Mouse (Mus musculus): ENCODE data around the gene Fam229a.
"Not testable (repeated sequence)": the region's sequence is repeated elsewhere in the genome, so short reads cannot be mapped to it uniquely, and the experiment has no call there.

The Fam229a gene

DNA sequence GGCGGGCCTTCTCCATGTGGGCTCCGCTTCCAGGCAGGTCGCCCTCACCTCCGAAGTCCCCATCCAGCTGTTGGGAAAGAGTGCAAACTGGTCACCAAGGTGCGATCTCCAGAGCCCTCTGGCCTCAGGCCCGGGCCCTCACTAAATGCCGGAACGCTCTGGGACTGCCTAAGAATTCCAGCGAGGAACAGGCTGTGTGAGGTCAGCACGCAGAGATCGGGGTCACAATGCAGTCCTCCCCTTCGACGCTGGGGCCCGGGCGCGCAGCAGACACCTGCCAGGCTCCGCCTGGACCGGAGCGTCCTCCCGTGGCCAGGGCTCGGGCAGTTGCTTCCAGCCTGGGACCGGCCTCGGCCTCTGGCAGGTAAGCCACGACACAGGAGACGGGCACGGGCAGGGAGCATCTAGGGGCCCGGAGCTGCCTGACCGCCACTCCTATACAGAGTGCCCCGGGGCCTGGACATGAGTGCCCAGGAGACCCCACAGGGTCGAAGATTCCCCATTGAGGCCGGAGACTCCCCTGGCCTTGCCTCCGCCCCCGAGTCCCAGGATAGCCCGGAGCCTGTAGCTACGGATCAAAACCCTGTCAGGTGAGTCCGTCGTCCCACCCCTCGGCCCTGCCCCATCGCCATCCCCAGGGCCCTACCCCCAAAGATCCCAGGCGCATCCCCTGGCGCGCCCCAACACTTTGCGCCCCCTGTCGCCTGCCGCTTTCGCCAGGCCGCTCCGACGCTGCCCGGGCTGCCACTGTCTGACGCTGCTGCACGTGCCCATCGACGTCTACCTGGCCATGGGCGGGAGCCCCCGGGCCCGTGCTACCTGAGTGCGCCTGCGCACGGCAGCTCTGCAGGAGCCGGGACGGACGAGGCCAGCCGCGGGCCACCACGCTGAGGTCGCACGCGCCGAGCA lies at the start of gene Fam229a, which contains the start of gene Tssk3:
Gene Fam229a, plus strand, starts transcription at position 219 of the 909 bp plus-strand sequence.
Gene Tssk3, minus strand, starts transcription at position 51 of the 909 bp plus-strand sequence.
- no peak for DNase-seq (ENCODE audit: low read depth, low spot score)

DNA sequence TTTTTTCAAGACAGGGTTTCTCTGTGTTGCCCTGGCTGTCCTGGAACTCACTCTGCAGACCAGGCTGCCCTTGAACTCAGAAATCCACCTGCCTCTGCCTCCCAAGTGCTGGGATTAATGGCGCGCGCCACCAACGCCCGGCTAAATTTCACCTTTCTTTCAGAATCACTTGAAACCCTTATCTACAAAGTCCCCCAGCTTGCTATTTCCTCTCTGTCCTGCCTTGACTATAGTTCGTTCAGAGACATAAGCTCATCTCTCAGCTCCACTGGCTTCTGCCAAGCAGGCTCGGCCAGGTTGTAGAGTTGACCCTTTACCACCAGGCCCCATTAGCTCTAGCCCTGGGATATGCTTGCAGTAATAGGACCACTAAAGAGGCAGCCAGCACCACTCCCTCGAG lies 43.6 kb upstream of the Fam229a start:
- DNase-seq (ENCODE audit: low read depth, low spot score) = no peak

DNA sequence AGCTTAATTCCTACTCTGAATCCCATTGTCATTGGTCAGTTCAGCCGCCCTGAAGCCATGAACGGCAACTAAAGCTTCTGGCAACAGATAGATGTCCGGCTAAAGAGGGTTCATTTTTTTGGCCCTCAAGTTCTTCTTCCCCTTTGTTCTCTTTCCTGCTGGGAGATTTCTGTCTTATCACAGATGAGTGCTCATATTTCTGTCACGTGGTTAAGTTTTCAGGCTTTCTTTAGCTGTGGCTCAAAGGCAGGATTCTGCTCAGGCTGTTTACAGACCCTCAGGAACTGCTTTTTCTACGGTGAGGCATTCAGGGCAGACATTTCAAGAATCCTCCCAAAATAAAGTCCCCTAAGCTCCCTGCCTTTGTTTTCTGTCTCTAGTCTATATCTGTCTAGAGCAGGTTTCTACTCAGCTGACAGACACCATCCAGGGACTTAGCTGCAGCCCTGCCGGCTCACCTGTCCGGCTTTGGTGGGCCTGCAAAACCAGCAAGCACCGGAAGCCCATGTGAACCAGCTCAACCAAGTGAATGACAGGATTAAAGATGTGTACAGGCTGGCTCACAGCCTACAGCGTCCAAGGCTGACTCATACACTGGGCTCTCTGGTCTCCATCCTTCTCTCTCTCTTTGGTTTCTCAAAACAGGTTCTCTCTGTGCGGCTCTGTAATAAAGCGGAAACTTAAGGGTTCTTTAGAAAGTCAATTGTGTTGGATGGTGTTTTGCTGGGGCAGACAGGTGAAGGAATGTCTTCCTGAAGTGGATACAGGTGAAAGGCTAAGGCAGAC lies 43.0 kb upstream of the Fam229a start:
- DNase-seq (ENCODE audit: low read depth, low spot score) = no peak

DNA sequence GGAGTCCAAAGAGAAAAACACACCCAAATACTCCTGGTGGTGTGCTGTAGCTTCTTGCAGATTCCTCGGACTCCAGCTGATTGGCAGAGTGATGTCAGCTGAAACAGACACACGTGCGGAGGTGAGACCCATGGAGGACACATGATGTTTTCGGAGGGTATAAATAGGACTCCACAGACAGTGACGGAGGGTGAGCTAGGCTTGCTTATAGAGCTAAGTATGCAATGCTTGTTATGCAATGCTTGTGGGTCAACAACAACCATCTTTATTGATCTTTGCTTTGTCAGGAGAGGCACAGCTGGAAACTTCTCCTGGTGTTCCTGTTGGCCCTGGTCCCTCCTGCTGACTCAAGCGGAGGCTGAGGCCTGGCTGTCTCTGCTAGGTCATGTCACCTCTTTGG lies 42.3 kb upstream of the Fam229a start:
- DNase-seq (ENCODE audit: low read depth, low spot score) = no peak

DNA sequence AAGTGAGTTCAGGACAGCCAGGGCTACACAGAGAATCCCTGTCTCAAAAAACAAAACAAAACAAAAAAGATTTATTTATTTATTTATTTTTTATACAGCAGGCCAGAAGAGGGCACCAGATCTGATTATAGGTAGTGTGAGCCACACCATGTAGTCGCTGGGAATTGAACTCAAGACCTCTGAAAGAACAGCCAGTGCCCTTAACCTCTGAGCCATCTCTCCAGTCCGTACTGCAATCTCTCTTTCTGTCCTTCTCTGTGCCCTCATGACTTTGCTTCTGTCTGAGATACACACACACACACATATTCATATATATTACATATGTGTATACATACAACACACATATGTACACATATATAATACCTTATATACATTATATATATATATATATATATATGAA lies 40.1 kb upstream of the Fam229a start:
- DNase-seq (ENCODE audit: low read depth, low spot score) = peak; percentile 47

DNA sequence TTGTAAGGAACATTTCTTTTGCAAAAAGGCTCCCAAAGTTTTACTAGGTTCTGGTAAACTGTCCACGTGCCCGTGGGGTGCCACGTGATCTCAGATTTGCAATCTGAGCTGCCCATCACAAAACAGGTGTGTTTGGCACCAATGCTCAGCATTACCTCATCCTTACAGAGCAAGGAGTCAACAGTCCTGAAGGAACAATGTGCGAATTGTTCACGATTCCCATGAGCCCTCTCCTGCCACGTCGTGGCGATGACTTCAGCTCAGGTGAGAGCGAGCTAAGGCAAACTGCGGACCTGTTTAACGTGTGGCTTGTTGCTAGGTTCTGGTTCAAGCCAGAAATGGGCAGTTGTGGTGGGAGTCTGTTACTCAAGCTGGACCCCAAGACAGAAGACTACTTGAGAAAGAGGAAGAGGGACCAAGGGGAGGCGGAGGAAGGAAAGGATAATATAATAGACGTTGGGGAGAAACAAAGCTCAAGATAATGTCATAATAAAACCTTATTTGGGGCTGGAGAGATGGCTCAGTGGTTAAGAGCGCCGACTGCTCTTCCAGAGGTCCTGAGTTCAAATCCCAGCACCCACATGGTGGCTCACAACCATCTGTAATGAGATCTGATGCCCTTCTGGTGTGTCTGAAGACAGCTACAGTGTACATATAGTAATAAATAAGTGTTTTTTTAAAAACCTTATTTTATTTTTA lies 39.4 kb upstream of the Fam229a start:
- no peak for DNase-seq (ENCODE audit: low read depth, low spot score)

DNA sequence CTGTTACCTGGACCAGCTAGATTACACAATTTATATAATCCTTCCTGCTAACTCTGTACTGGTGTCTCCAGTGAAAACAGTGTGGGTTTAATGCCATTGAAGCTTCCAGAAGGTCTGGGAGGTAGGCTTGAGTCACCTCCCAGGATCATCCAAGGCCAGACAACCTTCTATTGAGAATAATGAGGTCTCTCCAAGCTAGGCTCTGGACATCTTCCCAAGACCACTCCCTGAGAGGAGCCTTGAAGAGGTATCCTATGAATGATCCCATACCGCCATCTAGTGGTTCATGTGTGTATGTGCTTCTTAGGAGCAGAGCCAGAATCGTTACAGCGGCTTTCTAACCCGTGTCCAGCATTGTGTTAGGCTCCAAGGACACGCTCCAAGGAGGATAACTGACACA lies 35.7 kb upstream of the Fam229a start:
- peak; percentile 81 for DNase-seq (ENCODE audit: low read depth, low spot score)

DNA sequence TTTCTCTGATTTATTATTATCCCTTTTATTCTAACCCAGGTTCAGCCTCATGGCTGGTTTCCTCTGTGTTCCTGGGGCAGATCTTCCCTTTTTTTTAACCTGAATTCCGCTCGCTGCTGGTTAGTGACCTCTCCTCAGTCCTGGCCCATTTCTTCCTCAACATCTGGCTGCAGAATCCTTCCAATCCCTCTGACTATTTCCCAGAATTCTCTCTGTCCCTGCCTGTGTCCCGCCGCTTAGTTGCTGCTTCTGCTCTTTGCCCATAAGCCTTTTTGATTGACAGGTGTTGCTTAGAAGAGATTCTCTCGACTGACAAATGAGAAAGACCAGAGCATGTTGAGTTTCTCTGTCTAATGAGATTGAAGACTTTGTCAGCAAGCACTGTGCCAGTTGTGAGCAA lies 34.9 kb upstream of the Fam229a start:
- DNase-seq (ENCODE audit: low read depth, low spot score) = no peak

DNA sequence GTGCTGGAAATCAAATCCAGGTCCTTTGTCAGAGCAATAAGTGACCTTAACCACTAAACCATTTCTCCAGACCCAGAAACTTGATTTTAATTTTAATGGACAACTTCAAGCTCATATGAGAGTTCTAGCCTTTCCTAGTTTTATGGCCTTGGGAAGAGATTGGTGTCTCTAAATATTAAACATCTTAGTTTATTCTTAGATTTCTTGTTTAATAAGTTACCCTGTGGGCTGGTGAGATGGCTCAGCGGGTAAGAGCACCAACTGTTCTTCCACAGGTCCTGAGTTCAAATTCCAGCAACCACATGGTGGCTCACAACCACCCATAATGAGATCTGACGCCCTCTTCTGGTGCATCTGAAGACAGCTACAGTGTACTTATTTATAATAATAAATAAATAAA lies 33.7 kb upstream of the Fam229a start:
- DNase-seq (ENCODE audit: low read depth, low spot score) = not testable (repeated sequence)

DNA sequence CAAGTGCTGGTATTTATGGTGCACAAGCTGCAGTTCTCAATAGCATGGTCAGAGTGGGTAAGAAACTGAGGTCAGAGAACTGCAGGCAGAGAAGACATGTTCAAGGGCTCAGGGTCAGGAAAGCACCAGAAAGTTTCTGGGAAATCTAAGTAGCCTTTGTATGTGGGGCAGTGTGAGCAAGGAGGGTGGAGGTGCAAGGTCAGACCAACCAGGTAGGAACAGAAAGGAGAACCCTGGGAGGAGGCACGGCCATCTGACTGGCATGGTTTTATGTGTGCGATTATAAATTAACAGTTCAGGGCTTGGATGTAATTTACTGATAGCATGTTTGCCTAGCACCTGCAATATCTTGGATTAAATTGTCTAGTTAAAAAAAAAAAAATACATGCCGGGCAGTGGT lies 31.3 kb upstream of the Fam229a start:
- DNase-seq (ENCODE audit: low read depth, low spot score) = peak; percentile 11

DNA sequence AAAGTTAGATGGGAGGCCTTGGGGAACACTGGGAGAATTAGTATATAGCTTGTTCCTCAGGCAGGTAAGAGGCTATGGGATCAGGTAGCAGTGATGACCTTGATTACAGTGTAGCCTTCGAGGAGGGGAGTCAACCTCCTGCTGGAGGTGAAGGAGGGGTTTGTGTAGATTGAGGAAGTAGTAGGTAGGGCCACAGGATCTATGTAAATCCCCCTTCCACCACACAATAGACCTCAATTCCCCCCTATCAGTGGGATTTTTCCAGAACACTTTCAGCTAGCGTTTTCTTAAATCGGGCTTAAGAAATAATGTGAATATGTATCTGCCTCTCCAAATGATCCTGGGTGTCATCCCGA lies 30.2 kb upstream of the Fam229a start:
- DNase-seq (ENCODE audit: low read depth, low spot score) = no peak

DNA sequence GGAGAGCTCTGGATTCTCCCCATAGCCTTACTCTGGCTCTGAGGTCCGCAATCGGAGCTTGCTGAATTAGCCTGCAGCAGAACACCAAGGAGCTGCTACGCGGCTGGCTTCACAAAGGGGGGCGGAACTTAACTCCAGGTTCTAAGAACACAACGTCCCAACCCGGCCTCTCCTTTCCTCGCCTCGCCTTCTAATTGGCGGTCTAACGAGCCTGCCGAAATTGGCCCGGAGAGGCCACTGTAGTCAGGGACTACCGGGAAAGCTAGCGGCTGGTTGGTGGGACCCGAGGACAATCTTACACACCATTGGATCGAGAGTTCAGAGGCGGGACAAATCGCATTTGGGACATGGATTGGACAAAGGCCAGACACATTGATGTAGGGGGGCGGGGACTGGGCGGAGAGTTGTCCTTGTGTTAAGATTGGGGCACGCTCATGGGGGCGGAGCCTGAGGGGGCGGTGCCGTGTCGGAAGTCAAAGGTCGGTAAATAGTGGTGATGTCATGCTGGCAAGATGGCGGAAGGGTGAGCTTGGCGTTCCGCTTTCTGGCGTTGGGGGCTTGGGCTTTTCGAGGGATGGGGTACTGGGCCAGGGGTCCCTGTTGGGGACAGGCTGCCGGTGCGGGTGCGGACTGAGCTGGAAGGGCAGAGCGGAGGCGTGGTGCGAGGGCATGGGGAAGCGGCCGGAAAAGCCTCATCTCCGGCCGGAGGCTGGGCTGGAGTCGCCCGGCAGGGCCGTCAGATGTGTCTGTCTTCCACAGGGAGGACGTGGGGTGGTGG lies 29.6 kb upstream of the Fam229a start, which contains the start of gene Bsdc1:
Gene Bsdc1, plus strand, starts transcription at position 399 of the 778 bp plus-strand sequence.
- peak; percentile 100 for DNase-seq (ENCODE audit: low read depth, low spot score)

DNA sequence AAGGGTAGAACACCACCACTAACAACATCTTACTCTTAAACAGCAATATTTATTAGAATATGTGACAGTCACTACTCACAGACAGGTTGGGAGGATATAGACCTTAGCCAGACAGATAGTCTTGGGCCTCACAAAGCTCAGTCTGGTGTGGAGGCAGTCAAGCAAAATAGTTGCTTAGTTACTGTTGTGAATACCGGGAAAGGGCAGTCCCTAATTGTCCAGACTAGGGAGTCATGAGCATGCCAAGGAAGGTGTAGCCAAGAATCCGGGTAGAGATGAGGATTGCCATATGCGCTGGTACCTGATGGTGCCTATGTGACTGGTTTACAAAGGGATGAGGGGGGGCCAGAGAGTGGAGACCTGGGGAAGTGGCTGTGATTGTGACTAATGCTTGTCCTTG lies 28.9 kb upstream of the Fam229a start:
- no peak for DNase-seq (ENCODE audit: low read depth, low spot score)

DNA sequence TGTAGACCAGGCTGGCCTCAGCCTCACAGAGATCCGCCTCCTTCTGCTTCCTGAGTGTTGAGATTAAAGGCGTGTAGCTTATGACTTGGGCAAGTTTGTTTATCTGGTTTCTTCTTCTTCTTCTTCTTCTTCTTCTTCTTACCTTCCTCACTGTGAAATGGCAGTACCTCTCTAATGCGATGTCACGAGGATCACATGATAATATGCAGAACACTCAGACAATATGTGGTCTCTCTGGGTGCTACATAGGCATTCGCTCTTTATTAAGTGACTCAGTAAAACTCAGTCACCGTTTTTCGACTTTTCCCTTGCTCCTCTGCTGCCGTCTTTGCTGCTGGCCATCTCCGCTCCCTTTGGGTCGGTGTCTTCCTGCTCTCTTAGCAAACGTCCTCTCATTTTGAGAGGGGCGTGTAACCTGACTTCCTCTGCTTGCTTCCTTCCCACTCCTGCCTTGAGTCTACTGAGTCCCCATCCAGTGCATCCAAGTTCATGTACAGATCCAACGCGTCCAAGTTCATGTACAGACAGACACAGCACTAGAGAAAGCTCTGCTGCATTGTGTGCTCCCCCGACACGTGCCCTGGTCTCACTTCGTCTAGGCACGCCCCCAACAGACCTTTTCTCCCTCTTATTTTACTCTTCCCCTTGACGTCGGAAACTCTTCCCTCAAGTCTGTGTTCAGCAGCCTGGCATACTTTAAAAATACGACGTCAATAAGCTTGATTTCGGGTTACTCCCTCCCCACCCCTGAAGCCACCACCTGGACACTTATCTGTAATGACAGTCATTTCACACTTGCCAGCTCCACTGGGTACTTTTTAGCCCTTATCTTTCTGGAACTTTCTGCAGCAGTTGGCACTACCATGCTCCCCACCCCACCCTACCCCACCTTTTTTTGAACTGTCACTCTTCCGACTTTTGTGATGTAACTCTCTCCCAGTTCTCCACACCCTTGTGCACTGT lies 27.6 kb upstream of the Fam229a start:
- DNase-seq (ENCODE audit: low read depth, low spot score) = no peak

DNA sequence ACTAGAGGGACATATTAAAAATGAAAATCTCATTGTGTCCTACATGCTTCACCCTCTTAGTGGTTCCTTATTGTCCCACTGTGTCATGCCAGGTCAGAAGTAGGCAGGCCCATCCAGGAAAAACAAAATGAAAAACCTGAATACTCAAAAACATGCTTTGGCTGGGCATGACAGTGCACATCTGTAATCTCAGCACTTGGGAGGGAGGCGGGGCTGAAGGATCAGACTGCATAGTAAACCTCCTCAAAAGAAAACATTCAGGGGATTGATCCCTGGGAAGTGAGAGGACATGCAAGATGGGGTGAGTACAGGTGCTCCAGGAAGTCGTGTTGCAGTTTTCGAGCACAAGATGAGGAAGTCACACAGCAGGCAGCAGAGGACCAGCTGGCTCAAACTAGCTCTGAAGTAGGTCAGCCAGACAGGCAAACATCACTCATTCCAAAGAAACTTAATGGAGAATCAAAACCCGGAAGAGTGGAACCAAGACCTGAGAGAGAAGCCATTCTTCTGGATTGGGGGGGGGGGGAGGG lies 26.6 kb upstream of the Fam229a start:
- peak; percentile 17 for DNase-seq (ENCODE audit: low read depth, low spot score)

DNA sequence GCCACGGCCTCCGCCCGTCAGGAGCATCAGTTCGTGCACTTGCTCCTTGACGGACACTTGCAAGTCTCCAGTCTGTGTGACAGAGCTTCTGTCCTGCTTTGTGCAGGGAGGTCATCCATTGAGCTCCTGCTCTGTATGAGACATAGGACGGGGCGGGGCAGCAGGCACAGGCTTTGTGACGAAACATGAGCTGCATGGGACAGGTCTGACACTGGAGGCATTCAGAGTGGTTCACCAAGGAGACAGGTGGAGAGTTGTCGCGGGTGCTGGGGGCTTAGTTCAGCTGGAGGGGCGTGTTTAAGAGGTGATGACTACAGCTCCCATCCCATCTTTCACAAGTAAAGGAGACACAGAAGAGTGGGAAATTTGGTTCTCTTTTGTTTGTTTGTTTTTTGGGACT lies 14.9 kb upstream of the Fam229a start:
- no peak for DNase-seq (ENCODE audit: low read depth, low spot score)

DNA sequence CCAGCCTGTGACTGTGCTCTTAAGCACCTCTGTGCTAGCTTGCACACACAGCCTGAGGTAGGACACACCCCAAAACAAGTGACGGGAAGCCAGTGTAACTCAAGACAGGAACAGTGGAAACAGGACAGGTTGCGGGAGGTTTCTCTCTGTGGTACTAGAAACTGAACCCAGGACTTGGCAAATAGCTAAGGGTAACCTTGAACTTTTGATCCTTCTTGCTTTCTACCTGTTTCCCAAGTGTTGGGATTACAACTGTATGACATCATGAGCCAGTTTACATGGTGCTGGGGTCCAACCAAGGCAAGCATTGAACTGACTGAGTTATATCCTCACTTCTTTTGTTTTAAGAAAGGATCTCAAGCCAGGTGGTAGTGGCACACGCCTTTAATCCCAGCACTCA lies 11.1 kb upstream of the Fam229a start:
- no peak for DNase-seq (ENCODE audit: low read depth, low spot score)

DNA sequence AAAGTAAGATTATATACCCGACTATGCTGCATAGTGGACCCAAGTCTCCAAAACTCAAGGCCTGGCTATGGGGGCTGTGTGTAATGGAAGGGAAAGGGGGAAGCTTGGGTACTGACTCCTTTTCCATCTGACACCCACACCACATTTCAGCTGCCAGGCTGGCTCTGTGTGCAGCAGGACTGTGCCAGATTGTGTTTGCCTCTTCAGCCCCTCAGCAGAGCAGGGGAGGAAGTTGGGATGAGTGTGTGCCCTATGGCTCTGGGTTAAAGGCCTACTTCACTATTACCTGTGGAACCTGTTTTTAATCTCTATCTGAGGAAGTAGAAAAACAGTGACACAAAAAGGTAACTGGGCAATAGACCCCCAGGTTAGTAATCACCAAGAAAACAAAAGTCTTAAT lies 9.9 kb upstream of the Fam229a start:
- DNase-seq (ENCODE audit: low read depth, low spot score) = no peak

DNA sequence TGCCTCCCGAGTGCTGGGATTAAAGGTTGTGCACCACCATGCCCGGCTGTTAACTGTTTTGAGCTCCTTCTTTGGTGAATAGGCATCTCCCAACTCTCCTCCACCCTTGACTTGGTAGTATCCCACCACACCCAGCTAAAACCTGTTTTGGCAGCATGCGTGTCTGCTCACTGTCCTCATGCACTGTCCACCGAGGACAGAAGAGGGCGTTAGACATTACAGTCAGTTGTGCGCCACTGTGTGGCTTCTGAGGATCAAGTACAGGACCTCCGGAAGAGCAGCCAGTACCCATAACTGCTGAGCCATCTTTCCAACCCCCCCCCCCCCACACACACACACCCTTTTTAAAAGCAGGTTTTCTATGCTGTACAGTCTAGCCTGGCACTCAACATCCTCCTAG lies 3.7 kb downstream of the Fam229a start:
- DNase-seq (ENCODE audit: low read depth, low spot score) = no peak

Data from A20 (cell line).